Mouse (Mus musculus): ENCODE measurements at regions not wholly inside any gene's neighbourhood (a gene's known extent, or its start where the extent isn't known, plus 50 kb on each side); places are given as distances from the start of the nearest gene placed in this dataset.

DNA sequence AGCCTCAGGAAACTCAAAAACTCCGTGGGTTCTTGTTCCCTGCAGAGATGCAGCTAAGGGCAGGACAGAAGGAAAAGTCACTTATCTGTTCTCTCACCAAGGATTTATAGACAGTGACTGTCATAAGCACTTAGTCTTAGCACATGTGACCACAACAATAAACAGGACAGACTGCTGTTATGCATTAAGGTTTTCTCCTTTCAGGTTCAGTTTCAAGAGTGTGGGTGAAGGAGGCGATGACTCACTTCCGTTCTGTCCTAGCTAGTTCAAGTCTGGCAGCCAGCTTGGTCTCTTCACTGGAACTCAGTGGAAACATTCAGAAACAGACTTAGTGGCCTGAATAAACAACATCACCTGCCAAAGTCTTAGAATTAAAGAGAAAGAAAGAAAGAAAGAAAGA is 141.1 kb upstream of the Rasa1 start:
- no peak for DNase-seq

GRCm38 (mm10) chr13:85418671-85419070 is 129.7 kb upstream of the Rasa1 start:
- no peak for DNase-seq

DNA sequence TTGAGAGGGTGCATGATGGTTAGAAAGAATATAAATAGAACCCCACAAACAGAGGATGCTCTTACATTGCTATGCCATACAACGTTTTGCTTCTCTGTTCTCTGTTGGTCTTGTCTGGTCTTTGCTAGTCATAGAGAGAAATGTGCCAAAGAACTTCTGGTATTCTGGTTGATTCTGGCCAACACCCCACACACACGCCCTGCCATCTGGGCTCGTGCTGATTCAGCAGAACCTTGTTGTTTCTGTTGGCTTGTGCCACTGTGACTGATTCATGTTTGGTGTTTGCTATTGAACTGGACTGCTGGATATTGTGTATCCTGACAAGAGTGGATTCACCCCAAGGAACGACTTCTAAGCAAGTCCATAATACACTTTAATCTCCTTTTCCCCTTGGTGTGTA is 126.0 kb upstream of the Rasa1 start:
- DNase-seq = no peak

DNA sequence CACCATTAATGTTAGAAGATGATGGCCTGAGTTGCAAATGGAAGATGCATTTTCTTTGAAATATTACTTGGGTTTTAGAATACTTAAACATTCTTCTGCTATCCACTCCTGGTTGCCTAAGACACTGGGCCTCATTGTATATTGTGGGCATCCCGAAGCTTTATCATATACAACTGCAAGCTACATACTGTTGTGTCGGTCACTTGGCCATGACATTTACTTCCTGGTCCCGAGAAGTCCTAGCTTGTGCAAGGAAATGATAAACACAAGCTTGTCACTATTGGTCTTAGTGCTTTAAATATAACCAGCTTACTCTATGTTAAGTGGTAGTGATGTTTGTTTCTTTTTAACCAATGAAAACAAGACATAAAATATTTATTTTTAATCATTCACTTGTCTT is 122.4 kb upstream of the Rasa1 start:
- DNase-seq = no peak

GRCm38 (mm10) chr13:85398834-85399233 is 109.9 kb upstream of the Rasa1 start:
- DNase-seq = no peak

DNA sequence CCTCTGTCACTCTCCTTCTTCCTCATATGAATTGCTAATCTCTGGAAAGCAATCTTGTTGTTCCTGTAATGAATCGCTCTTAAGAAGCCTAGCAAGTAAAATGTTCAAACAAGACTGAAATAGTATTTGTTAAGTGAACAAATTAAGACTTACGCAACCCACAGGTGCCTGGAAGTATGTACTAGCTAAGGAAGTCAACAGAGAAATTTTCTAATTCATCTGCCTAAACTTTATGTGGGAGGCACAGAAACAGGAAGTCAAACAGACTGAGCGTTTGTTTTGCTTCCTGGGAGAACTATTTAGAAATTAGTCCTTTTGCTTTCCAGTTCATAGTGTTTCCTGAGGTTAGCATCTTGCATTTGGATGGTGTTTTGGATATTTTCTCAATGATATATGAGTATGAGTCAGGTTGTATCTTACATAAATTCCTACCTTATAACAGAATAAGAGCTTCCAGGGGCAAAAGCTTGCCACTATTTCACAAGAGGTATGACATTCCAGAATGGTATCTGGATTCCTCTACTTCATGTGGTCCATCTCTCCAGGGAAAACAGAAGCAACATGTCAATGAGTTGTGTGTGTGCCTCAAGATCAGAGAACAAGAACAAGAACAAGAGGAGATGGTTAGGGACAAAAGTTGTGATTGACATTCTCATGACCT is 87.5 kb upstream of the Rasa1 start:
- DNase-seq = no peak

DNA sequence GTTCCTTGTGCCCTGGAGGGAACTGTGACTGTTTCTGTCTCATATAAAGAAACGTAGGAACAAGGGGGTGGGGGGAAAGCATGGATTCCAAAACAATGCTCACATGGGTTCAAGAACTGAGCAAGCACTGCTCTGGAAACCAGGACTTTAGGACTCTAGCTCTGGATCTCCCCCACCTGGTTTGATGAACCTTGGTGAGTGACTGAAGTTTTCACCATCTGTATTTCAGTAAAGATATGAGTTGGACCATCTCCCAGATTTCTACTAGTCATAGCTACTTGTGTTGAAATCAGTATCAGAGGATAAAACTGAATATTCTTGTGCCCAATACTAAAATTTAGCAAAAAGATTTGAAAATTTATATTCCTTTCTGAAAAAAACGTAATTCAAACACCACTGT is 70.7 kb upstream of the Rasa1 start:
- no peak for DNase-seq

- DNase-seq = no peak
Measured at GRCm38 (mm10) chr13:85359143-85359542, 70.2 kb upstream of the Rasa1 start.

DNA sequence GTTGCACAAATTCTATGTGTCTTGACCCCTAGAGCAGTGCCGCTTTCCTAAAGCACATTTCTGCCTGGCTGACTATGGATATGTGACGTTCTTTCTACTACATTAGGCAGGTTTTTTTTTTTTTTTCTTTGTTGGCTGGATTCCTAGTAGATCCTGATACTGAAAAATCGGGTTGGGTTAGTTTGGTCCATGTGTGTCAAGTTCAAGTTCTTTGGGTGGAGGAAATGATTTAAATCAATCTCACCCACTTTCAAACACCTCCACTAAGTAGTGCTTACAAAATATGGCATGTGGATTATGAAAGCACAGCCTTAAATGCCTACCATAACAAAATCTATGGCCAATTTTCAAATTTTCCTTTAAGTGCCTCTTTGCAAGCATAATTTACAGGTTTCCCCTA is 63.1 kb upstream of the Rasa1 start:
- DNase-seq = no peak

Measured in kidney, postnatal 10 days (tissue).